Mouse (Mus musculus): Measurements from ENCODE around the gene Cisd1. TPM values are rescaled to one million over a fixed set of nuclear protein-coding genes. Genes with fewer than 3 reads are reported as not detected.

Cisd1 gene
- total and polyA plus RNA-seq, 3 experiments = 81.8 to 111 (median 100) TPM

DNA sequence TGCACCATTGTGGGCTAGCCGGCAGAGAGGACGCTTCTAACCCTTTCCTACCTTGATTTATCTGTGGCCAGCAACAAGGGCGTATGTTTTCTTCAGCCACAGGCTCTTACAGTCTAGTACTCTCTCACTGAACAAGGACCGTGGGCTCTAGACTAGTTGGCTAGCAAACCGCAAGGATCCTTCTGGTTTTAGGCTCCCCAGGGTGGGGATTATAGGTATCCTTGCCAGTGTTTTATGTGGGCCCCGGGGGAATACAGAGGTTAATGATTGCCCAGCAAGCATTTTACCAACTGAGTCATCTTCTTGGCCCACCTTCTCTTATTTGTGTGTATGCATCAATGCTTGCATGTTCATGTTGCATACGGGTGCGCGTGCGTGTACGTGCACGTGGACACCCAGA is 10.2 kb upstream of the Cisd1 start:
- Histone ChIP-seq H3K79me2 (replicated peaks; ENCODE audit: control insufficient read depth, extremely low read depth, insufficient read depth, poor library complexity, severe bottlenecking) (peaks cover 6% of the 10 kb centered on the region; the same call in 1 of the 2 replicates), H3K27me3 (replicated peaks) (no peaks in the 10 kb centered on the region), H3K9me3 (replicated peaks; ENCODE audit: low read length) (no peaks in the 10 kb centered on the region), H3K9ac (ENCODE audit: insufficient read depth, low read depth) (no peak overlapping the region), H3K27ac (ENCODE audit: insufficient read depth, low read depth) (no peak overlapping the region), H3K4me1 (ENCODE audit: control insufficient read depth in 1 of 2, insufficient read depth in 2 of 2) (peaks cover 2 to 22% of the 10 kb centered on the region in 2 experiments; a peak in 2 of 4 replicates), H3K4me2 (ENCODE audit: insufficient read depth, low read depth, poor library complexity, severe bottlenecking) (no peak overlapping the region), H3K4me3 (replicated peaks in 1 of 3; ENCODE audit: low read depth in 2 of 3, low read length in 2 of 3, poor library complexity in 1 of 3) (no peak overlapping the region), H3K36me3 (replicated peaks in 1 of 2; ENCODE audit: control insufficient read depth in 1 of 2, insufficient read depth in 1 of 2, low read length in 1 of 2) (peaks cover 6 to 62% of the 10 kb centered on the region in 2 experiments)
- dilution Hi-C loops (cut with MboI; ENCODE audit: extremely low pct_ligation_motif_present, extremely low pct_unique_long_range_greater_than_20kb, low sequenced_read_pairs) = no loop called here
- in situ Hi-C loops (cut with MboI; ENCODE audit: low pct_ligation_motif_present, low pct_unique_long_range_greater_than_20kb, low sequenced_read_pairs) = no loop called here
- TF ChIP-seq USF2 (conservative IDR thresholded peaks at IDR 0.05; ENCODE audit: low read depth, low read length) (no peak), ZMIZ1 (IDR thresholded peaks at IDR 0.05; ENCODE audit: low read depth, low read length) (no peak)
- DNase-seq (ENCODE audit: extremely low read depth) = no peak

GRCm38 (mm10) chr10:71353850-71354249 is 9.1 kb upstream of the Cisd1 start:
- no peak for TF ChIP-seq ETS1 (conservative IDR thresholded peaks at IDR 0.05; ENCODE audit: low read depth, low read length)
- TF ChIP-seq PAX5 (IDR thresholded peaks at IDR 0.05; ENCODE audit: low read length) = no peak
- no peak for TF ChIP-seq POLR2A (IDR thresholded peaks at IDR 0.05; ENCODE audit: low read depth, low read length)
- no peak for TF ChIP-seq IRF4 (IDR thresholded peaks at IDR 0.05; ENCODE audit: low read depth, low read length)
- TF ChIP-seq ZC3H11A (IDR thresholded peaks at IDR 0.05; ENCODE audit: low read depth, low read length) = no peak
- no peak for TF ChIP-seq BHLHE40 (IDR thresholded peaks at IDR 0.05; ENCODE audit: low read depth, low read length)
- TF ChIP-seq RAD21 (IDR thresholded peaks at IDR 0.05; ENCODE audit: low read depth, low read length) = no peak
- no peak for TF ChIP-seq ZNF384 (IDR thresholded peaks at IDR 0.05; ENCODE audit: low read depth, low read length)
- no peak for TF ChIP-seq SMC3 (IDR thresholded peaks at IDR 0.05; ENCODE audit: low read depth, low read length)
- TF ChIP-seq GABPA (IDR thresholded peaks at IDR 0.05; ENCODE audit: insufficient replicate concordance, low read depth, low read length) = no peak
- TF ChIP-seq MAZ (IDR thresholded peaks at IDR 0.05; ENCODE audit: low read depth, low read length) = no peak
- TF ChIP-seq ZKSCAN1 (IDR thresholded peaks at IDR 0.05; ENCODE audit: borderline replicate concordance, low read depth, low read length) = no peak
- TF ChIP-seq USF1 (IDR thresholded peaks at IDR 0.05; ENCODE audit: low read depth, low read length) = no peak
- in situ Hi-C loops (cut with MboI; ENCODE audit: low pct_ligation_motif_present, low pct_unique_long_range_greater_than_20kb, low sequenced_read_pairs) (no loop called here), dilution Hi-C loops (cut with MboI; ENCODE audit: extremely low pct_ligation_motif_present, extremely low pct_unique_long_range_greater_than_20kb, low sequenced_read_pairs) (no loop called here)

More at GRCm38 (mm10) chr10:71353850-71354249, 9.1 kb upstream of the Cisd1 start:
- H3K4me3 ChIP-seq (replicated peaks in 1 of 3; ENCODE audit: low read depth in 2 of 3, low read length in 2 of 3, poor library complexity in 1 of 3) = no peak overlapping the region
- H3K9ac ChIP-seq (ENCODE audit: insufficient read depth, low read depth) = no peak overlapping the region
- no peak for DNase-seq (ENCODE audit: extremely low read depth)
- H3K27ac ChIP-seq (ENCODE audit: insufficient read depth, low read depth) = no peak overlapping the region
- no peaks in the 10 kb centered on the region for H3K27me3 ChIP-seq (replicated peaks)
- no peak overlapping the region for H3K4me2 ChIP-seq (ENCODE audit: insufficient read depth, low read depth, poor library complexity, severe bottlenecking)
- peaks cover 4 to 33% of the 10 kb centered on the region in 2 experiments; a peak in 2 of 4 replicates for H3K4me1 ChIP-seq (ENCODE audit: control insufficient read depth in 1 of 2, insufficient read depth in 2 of 2)
- H3K79me2 ChIP-seq (replicated peaks; ENCODE audit: control insufficient read depth, extremely low read depth, insufficient read depth, poor library complexity, severe bottlenecking) = peaks cover 6% of the 10 kb centered on the region; the same call in 1 of the 2 replicates
- no peaks in the 10 kb centered on the region for H3K9me3 ChIP-seq (replicated peaks; ENCODE audit: low read length)
- peaks cover 6 to 64% of the 10 kb centered on the region in 2 experiments for H3K36me3 ChIP-seq (replicated peaks in 1 of 2; ENCODE audit: control insufficient read depth in 1 of 2, insufficient read depth in 1 of 2, low read length in 1 of 2)

Measured in CH12.LX (cell line).